Mouse (Mus musculus) stomach, postnatal 0 days (tissue): ENCODE results near the gene Ppox.

Experiments
- CTCF ChIP-seq: IDR thresholded peaks from 2 replicates; pipeline ENCODE4 v1.5.1; 2016; ENCODE audit warnings: antibody characterized with exemption, low read depth, mild to moderate bottlenecking, moderate library complexity
- EP300 ChIP-seq: optimal IDR thresholded peaks from 2 replicates; pipeline ENCODE3; 2016; ENCODE audit warnings: antibody characterized with exemption

GRCm38 (mm10) chr1:171247453-171247841 is 33.5 kb downstream of the Ppox start:
- no peak for TF ChIP-seq EP300
- TF ChIP-seq CTCF: no peak
